Mouse (Mus musculus) small intestine, adult 2 months (tissue): Measurements from ENCODE around the gene Nagk. TPM values are rescaled to one million over a fixed set of nuclear protein-coding genes. Genes with fewer than 3 reads are reported as not detected.

Source experiments
- H3K27ac ChIP-seq: fragments of 200-500 bp; 2 replicates; pipeline ENCODE4 v1.5.1; 2012; ENCODE audit warnings: low read depth, low read length, control low read depth, inconsistent platforms; ENCODE audit not compliant: insufficient read depth
- H3K27me3 ChIP-seq: fragments of 200-500 bp; 2 replicates; pipeline ENCODE4 v1.6.1; 2012; ENCODE audit warnings: mild to moderate bottlenecking, moderate library complexity, low read length, inconsistent platforms; ENCODE audit not compliant: control insufficient read depth, insufficient read depth
- H3K36me3 ChIP-seq: fragments of 200-500 bp; 2 replicates; pipeline ENCODE4 v1.6.1; 2012; ENCODE audit warnings: mild to moderate bottlenecking, low read length, control low read depth, inconsistent platforms; ENCODE audit not compliant: control insufficient read depth, insufficient read depth
- H3K4me1 ChIP-seq: fragments of 200-500 bp; 2 replicates; pipeline ENCODE4 v1.6.1; 2012; ENCODE audit warnings: low read length, inconsistent platforms, mixed read lengths; ENCODE audit not compliant: control insufficient read depth, insufficient read depth, insufficient read length
- H3K4me3 ChIP-seq: fragments of 200-500 bp; 2 replicates; pipeline ENCODE4 v1.5.1; 2012; ENCODE audit warnings: low read depth, mild to moderate bottlenecking, control low read depth, inconsistent platforms, low read length, moderate library complexity
- CTCF ChIP-seq: fragments of 200-500 bp; IDR thresholded peaks from 2 replicates; pipeline ENCODE4 v1.5.1; 2012; ENCODE audit warnings: low read depth, mild to moderate bottlenecking, control low read depth, inconsistent platforms, low read length, moderate library complexity, mixed read lengths; ENCODE audit not compliant: insufficient replicate concordance, insufficient read length; ENCODE audit errors: extremely low read depth
- POLR2A ChIP-seq: fragments of 200-500 bp; IDR thresholded peaks from 2 replicates; pipeline ENCODE4 v1.6.1; 2012; ENCODE audit warnings: low read depth, mild to moderate bottlenecking, control low read depth, inconsistent platforms, low read length, moderate library complexity
- WGBS: fragments of 180-500 bp; shearing (Covaris S2); methylation state at CpG from one replicate; pipeline ENCODE4 v1.1.7; 2018; 5-methylcytosine and 5-hydroxymethylcytosine counted together
- polyA plus RNA-seq: library from polyadenylated mRNA; depleted of rRNA; stranded (reverse); fragments of >200 nt; gene quantifications from 2 replicates; pipeline ENCODE4 v1.2.3, GENCODE M21; 2012; rRNA removed

Nagk gene
- polyA plus RNA-seq, 1 experiment = 25.8 TPM

DNA sequence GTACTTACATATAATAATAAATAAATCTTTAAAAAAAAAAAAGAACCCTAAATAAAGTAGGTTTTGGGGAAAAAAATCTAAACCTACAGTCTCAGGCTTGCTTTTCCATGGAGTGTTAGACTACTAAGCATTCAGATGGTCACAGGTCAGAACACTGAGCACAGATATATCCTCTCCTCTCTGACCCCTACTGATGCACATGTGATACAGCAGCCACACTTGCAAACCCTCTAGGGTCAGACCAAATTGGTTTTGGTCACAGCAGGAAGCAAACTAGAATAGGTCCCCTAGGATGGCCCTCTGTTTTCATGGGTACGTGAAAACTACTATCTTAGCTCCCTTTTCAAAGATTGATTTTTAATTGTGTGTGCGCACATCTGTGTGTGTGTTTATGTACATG lies 42.0 kb downstream of the Nagk start:
- no peaks in the 10 kb centered on the region for H3K36me3 ChIP-seq
- H3K4me3 ChIP-seq = no peak overlapping the region
- H3K4me1 ChIP-seq = peaks cover 2% of the 10 kb centered on the region; the same call in 1 of the 2 replicates
- no peaks in the 10 kb centered on the region for H3K27me3 ChIP-seq
- H3K27ac ChIP-seq = no peak overlapping the region
- WGBS = 92% methylated on average over 2 of the region's 2 CpGs
- TF ChIP-seq POLR2A = no peak
- no peak for TF ChIP-seq CTCF

DNA sequence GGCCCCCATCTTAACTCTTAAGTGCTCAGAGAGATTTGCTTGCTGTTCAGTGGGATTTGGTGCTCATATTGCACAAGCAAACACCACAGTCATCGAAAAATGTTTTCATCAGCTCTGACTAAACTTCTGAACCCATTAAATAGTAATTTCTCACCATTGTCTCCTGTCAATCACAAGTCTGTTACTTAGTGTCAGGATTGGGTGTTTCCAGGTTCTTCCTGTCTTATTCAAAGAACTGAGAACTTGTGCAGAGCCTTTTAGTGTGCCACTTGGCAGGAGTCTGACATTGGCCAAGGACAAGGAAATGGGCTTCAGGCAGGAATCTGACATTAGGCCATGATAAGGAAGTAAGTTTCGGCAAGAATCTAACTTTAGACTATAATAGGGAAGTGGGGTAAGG lies 43.3 kb downstream of the Nagk start:
- H3K27me3 ChIP-seq = no peaks in the 10 kb centered on the region
- H3K27ac ChIP-seq = no peak overlapping the region
- TF ChIP-seq POLR2A = no peak
- TF ChIP-seq CTCF = no peak
- no peaks in the 10 kb centered on the region for H3K4me1 ChIP-seq
- WGBS = 69% methylated on average over 2 of the region's 2 CpGs
- H3K36me3 ChIP-seq = no peaks in the 10 kb centered on the region
- no peak overlapping the region for H3K4me3 ChIP-seq

DNA sequence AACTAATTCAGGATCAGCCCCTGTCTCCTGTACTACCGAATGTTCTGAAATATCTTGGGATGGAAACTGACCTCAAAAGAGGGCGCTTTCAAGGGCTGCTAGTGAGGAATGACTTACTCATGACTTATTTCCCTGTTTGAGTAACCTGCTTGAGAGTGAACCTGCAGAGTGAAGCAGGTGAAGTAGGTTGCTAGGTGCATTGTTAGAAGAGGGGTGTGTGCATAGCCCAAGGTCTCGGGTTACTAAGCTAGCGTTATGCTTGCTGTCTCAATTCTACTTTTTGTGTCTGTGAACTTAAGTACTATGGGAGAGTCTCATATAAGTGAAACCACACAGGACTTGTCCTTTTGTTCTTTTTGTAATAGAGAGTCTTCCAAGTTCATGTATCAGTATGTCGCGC lies 45.3 kb downstream of the Nagk start:
- H3K4me3 ChIP-seq = no peak overlapping the region
- no peaks in the 10 kb centered on the region for H3K4me1 ChIP-seq
- no peak overlapping the region for H3K27ac ChIP-seq
- no peaks in the 10 kb centered on the region for H3K27me3 ChIP-seq
- H3K36me3 ChIP-seq = no peaks in the 10 kb centered on the region
- 65% methylated on average over 6 of the region's 6 CpGs for WGBS
- TF ChIP-seq POLR2A (no peak), CTCF (no peak)

GRCm38 (mm10) chr6:83844913-83845312 lies 50.1 kb downstream of the Nagk start:
- TF ChIP-seq CTCF = no peak
- no peak for TF ChIP-seq POLR2A
- H3K4me3 ChIP-seq = no peak overlapping the region
- WGBS = 85% methylated on average over 10 of the region's 10 CpGs
- H3K27ac ChIP-seq = no peak overlapping the region
- H3K36me3 ChIP-seq = no peaks in the 10 kb centered on the region
- H3K27me3 ChIP-seq = no peaks in the 10 kb centered on the region; the same call in 1 of the 2 replicates
- no peaks in the 10 kb centered on the region for H3K4me1 ChIP-seq

GRCm38 (mm10) chr6:83846141-83846540 lies 51.4 kb downstream of the Nagk start:
- 88% methylated on average over 2 of the region's 2 CpGs for WGBS
- H3K27ac ChIP-seq = no peak overlapping the region
- TF ChIP-seq POLR2A (no peak), CTCF (no peak)

GRCm38 (mm10) chr6:83849446-83849845 lies 54.7 kb downstream of the Nagk start:
- Histone ChIP-seq H3K27me3 (no peaks in the 10 kb centered on the region; the same call in 1 of the 2 replicates), H3K36me3 (no peaks in the 10 kb centered on the region), H3K27ac (no peak overlapping the region), H3K4me1 (no peaks in the 10 kb centered on the region), H3K4me3 (no peak overlapping the region)
- 75% methylated on average over 2 of the region's 2 CpGs for WGBS
- TF ChIP-seq POLR2A (no peak), CTCF (no peak)

More at GRCm38 (mm10) chr6:83846141-83846540, 51.4 kb downstream of the Nagk start:
- no peaks in the 10 kb centered on the region for H3K4me1 ChIP-seq
- H3K36me3 ChIP-seq = no peaks in the 10 kb centered on the region
- H3K4me3 ChIP-seq = no peak overlapping the region
- H3K27me3 ChIP-seq = no peaks in the 10 kb centered on the region; the same call in 1 of the 2 replicates

Other genes with a start within 250 kb of the Nagk start
- 4.4 and 9.5 TPM in 2 replicates for gene Stambp, start 222.3 kb upstream of the Nagk start, polyA plus RNA-seq
- not detected in 2 replicates for gene Clec4f, start 138.8 kb upstream of the Nagk start, polyA plus RNA-seq
- gene Cd207, start 117.1 kb upstream of the Nagk start, polyA plus RNA-seq = not detected in 2 replicates
- 0.15 TPM in 1 of 2 replicates, not detected in the other for gene Vax2, start 83.7 kb upstream of the Nagk start, polyA plus RNA-seq
- gene Atp6v1b1, start 52.0 kb upstream of the Nagk start, polyA plus RNA-seq = not detected in 2 replicates
- gene Ankrd53, start 32.3 kb upstream of the Nagk start, polyA plus RNA-seq = not detected in 2 replicates
- 53.8 and 90.5 TPM in 2 replicates for gene Tex261, start 19.2 kb upstream of the Nagk start, polyA plus RNA-seq
- 1.4 TPM in 2 replicates for gene Paip2b, start 36.8 kb downstream of the Nagk start, polyA plus RNA-seq
- gene Zfp638, start 72.1 kb downstream of the Nagk start, polyA plus RNA-seq = 1.8 and 2.9 TPM in 2 replicates
- gene Dysf, start 213.6 kb downstream of the Nagk start, polyA plus RNA-seq = 6.3 and 7.9 TPM in 2 replicates